Mouse (Mus musculus) thymus, postnatal 25 days (tissue): ENCODE results near the gene Shkbp1.

Experiments
- DNase-seq: peaks from one replicate; pipeline ENCODE4 v3.0.0; 2022

Gene Shkbp1

DNA sequence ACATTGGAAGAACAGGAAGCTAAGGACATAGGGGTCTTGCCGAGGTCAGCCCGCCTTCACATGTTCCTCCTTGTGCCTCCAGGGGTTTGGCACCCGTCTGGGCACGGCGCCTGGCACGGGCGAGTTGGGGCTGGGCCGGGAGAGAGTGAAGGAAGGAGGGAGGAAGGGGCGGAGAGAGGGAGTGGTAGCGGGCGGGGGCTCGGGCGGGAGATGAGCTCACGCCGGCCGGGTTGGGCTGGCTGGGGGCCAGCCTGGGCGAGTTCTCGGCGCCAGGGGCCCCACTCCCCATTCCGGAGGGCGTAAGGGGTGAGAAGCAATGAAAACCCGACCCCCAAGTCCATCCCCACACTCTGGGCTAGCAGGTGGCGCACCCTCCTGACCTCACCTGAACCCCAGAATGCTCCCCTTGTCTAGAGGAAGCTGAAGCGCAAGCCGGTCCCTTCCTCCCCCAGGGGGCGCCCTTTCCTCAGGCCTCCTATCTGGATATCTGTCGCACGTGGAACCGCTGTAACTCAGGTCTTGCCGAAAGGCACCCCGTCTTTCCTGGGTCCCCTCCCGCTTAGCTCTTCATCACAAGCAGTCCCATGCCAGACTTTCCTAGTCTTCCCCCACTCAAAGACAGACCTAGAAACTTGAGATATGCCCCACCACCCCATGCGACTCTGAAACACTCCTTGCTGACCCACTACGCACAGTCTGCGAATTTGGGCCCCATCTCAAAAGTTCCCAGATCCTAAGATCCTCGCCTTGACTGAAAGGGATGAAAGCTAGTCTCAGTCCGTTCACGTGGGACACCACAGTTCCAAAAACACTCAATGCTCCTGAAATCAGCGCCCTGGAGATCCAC is 23.2 kb downstream of the Shkbp1 start:
- DNase-seq = peak; percentile 91

DNA sequence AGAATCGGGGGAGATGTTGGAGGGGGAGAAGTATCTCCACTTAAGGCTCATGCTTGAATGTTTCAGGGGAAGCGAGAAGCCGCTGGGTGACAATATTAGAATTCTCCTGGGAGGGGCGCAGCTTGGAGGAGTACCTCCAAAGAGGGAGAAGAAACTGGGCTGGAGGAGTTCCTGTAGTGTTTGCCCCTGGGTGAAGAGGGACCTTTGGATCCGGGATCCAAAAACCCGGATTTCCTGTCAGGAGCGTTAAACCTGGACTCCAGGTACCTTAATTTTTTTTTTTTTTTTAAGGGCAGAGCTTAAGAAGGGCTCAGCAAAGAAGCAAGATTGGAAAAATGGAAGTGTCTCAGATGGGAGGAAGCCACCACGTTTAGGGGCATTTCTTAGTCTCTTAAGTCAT is 24.0 kb downstream of the Shkbp1 start:
- no peak for DNase-seq

DNA sequence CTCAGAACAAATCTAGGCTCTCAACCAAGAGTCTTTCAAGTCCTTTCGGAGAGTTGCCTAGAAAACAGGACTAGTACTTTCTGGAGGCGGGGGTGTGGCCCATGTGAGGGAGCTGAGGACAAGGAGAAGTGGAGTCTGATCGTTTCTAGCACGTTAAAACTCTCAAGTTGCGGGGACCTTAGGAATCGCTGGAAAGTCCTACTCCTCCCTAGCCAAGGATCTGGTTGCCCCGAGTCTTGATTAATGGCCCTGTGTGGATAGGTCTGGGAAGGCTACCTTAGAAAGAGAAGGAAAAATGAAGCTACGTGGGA is 24.3 kb downstream of the Shkbp1 start:
- no peak for DNase-seq

DNA sequence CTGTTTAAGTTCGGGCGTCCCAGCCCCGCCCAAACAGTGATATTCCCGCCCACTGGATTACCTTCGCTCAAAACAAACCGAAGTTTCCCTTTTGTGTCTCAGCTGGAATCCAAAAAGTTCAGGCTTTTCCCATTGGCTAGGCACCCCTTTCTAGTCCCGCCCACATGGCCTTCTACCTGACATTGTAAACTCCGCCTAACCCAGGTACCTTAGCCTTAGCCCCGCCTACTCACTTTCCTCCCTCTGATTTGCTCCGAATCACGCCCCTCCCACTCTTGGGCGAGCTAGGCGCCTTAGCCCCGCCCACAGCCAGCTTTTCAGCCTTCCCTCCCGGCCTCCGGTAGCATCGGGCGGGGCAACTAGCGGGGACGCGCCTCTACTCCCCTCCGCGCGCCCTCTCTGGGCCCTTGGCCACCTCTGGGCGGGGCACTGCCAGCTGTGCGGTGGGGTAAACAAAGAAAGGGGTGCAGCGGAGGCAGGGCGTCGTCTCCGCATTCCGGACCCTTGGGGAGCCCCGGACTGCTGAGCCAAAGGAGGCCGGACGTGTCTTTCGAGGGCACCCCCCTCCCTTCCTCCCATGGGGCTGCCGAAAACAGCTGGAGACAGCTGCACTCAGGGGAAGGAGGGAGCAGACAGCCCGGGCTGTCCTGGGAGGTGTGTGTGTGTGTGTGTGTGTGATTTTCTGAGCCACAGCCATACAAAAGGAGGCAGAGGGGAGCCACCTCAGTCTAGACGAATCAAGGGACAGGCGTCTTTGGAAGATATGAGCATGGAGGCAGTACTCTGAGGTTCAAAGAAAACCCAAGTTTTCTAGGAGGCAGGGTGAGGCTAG is 24.9 kb downstream of the Shkbp1 start:
- DNase-seq = peak; percentile 87

DNA sequence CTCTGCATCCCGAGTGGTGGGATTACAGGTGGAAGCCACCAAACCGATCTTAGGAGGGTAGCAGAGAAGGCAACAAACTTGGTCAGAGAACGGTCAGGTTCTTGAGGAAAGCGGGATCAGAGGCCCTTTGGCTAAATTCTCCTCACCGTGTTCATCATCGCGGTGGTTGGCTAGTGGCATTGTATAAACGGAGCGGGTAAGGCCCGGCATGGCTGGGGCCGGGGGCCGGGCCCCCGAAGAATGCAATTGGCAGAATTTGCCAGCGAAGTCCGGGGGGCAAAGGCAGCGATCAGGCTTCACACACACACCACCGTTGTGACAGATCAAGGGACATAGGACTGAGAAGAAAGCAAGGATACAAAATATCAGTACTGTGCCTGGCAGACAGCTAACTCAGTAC is 25.8 kb downstream of the Shkbp1 start:
- no peak for DNase-seq

DNA sequence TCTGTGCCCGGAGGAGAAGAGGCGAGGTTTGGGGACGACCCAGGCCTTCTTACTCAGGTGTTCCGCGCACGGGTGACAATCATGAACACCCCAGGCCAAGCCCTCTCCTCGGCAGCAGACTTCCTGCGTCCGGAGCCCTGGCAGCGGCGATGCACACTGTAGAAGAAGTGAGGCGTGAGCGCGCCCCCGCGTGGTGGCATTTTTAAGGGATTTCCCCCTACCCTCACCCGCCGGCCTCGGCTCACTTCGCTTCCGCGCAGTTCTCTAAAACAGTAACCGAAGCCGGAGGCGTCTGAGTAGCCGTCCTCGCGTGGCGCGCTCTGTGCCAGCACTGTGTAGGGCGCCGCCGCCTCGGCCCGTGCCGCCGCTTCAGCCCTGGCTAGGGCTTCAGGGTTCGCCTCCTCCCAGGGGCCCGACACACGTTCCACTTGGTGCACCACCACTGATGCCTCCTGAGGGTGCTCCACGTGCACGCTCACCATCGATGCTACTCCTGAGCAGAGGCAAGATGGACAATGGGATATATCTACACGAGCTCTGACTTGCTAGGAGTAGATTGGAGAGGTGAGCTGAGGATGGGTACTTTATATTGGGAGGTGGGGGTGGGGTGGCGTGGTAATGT is 26.4 kb downstream of the Shkbp1 start:
- peak; percentile 92 for DNase-seq

DNA sequence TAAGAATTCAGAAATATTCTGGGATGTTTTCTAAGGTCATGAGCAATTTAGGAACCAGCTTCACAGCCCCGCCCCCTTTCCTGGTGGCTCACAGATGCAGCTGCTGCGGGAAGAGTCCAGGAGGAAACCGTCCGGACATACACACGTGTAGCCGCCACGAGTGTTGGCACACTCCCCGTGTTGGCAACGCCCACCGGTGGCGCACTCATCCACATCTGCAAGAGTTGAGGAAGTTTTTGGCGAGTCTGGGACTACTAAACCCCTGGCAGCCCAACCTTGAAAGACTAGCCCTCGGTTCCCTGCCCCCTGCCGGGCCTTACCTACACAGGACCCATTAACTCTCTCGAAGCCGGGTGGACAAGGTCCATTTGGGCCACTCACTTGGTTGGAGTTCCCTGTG is 27.2 kb downstream of the Shkbp1 start:
- no peak for DNase-seq

DNA sequence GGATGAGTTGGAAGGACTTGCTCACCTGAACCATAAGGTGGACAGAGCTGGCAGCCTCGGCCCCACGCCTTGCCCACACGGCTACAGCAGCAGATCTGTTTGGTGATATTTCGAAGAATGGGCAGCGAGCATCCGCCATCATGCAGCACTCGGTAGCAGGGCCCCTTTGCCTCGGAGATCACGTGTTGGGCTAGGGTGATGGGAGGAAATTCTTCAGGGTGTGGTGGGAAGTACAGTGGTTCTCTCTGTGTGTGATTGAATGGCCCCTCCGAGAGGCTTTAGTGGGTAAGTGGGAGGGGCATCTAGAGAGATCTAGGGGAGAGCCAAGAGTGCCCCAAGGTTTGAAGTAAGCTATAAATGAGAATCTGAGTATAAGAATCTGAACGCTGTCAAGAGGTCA is 27.7 kb downstream of the Shkbp1 start:
- no peak for DNase-seq

DNA sequence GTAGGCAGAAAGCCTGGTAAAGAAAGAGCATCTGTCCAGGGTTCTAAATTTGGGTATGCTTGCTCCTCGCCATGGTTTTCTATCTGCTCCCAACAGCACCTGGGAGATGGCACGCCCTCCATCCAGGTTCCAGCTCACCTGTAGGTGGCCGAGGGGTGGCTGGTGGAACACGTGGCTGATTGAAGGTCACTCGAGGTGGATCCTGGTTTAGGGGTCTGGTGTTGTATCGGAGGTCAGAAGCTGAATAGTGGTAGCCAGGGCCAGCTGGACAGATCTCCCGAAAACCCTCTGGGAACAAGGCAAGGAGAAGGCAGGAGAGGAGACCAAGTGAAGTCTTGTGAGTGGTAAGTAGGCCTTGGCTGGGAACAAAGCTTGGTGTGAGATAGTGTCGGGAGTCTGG is 28.3 kb downstream of the Shkbp1 start:
- DNase-seq = no peak

DNA sequence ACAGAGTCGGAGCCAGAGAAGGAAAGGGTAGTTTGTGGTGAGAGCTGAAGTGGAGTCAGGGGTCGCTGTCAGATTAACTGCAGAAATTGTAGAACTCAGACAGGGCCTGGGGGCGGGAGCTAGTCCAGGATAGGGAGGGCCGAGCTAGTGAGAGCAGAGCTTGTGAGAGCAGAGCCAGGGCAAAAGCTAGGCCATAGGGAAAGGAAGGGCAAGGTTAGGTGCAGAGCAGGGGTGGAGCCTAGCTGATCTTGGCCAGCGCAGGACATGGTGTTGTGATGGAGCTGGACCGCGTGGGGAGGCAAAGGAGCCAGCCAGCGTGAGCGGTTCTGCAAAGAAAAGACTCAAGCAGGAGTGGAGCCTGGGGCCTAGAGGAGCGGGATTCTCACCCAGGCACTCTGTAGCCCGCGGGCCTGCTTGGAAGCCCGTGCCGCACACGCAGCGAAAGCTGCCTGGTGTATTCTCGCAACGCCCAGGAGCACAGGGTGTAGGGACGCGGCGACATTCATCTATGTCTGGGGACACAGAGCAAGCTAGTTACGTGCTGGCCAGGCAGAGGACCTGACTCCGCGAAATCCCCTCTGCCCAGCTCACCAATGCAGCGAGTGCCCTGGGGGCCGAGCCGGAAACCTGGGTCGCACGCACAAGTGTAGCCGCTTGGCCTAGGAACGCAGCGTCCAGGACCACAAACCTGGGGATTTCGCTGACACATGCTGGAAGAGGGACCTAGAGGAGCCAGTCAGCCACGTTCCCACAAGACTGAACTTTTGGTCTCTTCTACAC is 29.5 kb downstream of the Shkbp1 start:
- DNase-seq = no peak

DNA sequence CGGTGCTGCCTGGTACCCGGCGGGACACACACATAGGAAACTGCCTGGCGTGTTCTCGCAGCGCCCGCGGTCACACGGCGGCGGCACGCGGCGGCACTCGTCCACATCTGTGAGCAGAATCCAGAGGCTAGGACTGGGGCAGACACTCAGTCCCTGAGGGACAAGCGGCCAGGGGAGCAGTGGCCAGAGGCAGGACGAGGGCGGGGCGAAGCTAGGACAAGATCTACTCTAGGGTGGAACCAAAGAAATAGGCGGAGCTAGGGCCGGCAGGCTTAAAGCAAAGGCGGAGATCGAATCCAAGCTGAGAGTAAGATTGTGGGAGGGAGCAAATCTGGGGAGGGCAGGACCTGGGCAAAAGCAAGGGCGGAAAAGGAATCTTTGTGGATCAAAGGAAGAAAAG is 30.1 kb downstream of the Shkbp1 start:
- DNase-seq = no peak

DNA sequence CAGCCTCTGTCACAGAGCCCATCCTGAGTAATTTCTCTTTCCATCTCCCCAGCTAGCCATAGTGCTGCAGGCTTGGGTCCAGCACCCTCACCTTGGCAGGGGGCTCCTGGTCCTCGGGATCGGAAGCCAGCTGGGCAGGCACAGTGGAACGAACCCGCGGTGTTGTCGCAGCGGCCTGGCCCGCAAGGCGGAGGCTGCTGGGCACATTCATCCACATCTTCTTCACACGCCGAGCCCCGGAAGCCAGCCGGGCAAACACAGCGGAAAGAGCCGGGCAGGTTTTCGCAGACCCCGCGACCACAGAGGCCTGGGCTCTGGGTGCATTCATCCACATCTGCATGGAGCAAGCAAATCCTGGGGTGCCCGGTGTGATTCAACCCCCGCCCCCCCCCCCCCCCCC is 30.9 kb downstream of the Shkbp1 start:
- DNase-seq = no peak

DNA sequence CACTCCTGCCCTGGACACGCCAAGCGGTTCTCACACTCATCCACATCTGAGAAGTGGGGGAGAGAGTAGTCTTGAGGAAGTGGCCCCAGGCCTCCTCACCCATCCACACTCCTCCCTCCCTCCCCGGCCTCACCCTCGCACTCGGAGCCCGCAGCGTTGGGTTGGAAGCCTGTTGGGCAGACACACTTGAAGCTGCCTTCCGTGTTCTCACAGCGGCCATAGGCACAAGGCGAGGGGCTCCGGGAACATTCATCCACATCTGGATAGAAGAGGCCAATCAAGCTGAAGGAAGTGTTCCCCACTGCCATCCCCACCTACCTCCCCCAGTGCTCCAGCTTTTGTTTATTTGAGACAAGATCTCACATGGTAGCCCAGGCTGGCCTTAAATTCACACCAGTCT is 31.7 kb downstream of the Shkbp1 start:
- no peak for DNase-seq

DNA sequence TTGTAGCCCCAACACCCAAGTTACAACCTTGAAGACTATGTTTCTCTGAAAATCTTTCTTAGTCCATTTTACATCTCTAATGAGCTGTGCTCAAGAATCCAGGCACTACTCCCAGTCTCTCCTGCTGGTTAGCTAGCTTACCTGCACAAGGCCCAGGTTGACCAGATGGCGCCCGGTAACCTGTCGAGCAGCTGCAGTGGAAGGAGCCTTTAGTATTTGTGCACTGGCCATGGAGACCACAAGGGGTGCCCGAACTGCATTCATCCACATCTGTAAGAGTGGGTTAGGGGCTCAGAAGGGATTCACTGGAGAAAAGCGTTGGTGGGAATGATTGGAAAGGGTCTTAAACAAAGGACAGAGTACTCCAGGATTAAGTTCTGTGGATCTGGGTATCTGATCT is 32.8 kb downstream of the Shkbp1 start:
- DNase-seq = no peak

DNA sequence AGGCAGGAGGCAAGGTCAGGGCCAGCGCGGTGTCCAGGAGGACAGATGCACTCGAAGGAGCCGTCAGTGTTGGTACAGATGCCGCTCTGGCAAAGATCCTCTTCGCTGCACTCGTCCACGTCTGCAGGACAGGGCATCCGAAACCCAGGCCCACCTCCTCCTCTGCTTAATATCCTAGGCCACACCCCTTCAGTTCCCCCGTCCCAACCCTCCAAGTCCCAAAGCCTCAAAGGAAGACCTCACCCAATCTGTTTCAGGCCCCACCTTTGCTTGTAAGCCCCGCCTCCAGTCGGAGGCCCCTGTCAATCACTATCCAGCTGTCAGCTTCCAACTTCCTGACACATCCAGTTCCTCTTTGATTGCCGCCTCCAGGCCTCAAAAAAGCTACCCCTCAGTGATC is 33.5 kb downstream of the Shkbp1 start:
- no peak for DNase-seq

DNA sequence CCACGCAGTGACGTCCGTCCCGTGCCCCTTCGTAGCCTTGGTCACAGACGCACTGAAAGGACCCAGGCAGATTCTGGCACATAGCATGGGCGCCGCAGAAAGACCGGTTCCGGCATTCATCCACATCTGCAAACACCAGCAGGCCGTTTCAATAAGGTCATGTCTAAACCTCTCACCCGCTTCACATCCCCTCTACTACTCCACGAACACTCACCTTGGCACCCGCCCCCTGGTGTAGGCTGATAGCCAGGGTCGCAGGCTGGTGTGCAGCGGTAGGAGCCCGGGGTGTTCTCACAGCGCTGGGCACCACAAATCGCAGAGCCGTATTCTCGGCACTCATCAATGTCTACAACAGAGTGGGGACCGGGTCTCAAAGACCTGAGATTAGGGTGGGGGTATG is 36.4 kb downstream of the Shkbp1 start:
- DNase-seq = no peak

DNA sequence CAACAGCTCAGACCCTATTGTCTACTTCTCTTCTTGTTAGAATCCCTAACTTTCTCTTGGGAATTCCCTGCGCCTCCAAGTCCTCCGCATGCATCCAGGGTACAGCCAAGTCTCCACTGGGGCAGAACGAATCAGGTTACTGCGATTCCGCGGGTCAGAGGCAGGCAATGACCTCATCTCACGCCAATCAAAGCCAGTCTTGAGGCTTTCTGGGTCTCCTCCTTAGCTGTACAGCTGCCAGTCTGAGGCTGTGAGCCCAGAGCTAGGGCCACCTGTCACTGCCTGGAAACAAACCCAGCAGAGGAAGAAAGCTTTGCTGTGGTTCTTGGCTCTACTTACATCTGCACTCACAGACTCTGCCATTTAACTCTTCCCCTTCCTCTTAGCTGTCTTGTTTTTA is 39.9 kb downstream of the Shkbp1 start:
- DNase-seq = peak; percentile 61

DNA sequence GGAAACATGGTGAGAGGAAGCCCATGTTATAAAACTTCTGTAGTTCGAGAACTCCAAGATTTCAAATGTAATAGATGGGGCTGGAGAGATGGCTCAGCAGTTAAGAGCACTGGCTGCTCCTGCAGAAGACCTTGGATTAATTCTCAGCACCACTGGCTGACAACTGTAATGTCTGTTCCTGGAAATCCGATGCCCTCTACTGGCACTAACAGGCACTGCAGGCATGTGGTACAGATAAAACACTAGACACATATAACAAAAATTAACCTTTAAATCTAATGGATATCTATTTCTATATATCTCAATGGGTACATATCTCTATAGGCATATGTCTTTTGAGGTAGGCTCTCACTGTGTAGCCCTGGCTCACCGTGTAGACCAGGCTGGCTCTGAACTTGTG is 41.4 kb downstream of the Shkbp1 start:
- DNase-seq = no peak

DNA sequence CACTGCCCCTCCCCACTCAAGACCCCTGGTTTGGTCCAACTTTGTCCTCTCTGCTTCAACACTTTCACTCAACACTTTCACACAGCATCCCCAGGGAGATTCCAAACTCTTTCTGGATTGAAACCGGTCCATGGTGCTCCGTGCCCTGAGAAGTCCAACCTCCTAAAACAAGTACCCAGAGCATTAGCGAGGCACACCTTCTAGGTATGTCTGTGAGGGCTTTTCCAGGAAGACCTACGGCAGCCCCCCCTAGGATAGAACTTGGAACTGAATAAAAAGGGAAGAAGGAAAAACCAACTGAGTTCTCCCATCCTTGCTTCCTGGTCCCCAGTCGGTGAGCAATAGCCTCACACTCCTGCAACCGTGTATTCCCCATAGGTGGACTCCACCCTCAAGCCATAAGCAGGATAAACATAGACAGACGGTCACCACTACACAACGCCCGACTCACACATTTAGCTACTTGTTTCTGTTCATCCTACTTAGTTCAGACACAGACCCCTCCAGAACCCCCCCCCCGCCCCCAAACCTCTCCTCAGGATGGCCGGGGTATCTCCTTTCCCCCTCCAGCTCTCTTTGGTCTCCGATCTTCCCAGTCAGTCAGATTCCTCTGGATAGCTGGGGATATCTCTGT is 44.1 kb downstream of the Shkbp1 start:
- DNase-seq = no peak

DNA sequence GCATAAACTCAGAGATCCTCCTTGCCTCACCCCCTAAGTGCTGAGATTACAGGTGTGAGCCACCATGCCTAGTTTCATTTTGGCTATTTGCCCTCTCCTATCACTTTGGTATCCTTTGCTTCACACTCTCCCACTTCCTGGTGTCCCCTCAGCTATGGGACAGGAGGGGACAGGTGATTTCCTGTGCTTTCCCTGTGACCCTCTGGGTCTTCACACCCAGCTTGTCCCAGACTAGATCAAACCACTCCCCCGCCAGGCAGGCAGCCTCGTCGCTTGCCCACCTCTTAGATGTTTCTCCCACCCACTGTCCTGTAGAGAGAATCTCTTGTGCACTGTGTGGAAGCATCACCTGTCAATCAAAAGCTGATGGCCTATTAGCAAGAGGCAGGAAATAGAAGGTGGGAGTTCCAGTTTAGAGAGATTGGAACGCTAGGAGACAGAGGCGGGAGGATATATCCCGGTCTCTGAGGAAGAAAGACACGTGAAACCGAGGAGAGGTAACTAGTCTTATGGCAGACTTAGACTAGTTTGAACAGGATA is 44.8 kb downstream of the Shkbp1 start:
- DNase-seq = no peak

DNA sequence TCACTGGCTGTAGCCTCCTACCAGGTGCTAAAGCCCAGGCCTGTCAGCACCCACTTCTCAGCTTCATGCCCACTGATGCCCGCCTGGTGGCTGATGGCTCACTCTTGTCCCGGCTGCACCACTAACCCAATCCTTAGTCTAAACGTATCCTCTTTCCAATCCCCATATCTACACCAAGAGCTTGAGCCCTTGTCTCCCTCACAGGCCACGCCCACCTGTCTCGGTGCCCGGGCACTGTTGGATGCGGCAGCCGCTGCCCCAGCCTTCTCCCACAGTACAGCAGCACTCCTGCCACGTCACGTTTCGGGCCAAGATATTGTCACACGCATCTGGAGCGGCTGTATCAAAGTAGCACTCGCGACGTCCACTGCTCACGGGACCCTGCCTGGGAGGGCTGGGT is 45.5 kb downstream of the Shkbp1 start:
- DNase-seq = no peak

DNA sequence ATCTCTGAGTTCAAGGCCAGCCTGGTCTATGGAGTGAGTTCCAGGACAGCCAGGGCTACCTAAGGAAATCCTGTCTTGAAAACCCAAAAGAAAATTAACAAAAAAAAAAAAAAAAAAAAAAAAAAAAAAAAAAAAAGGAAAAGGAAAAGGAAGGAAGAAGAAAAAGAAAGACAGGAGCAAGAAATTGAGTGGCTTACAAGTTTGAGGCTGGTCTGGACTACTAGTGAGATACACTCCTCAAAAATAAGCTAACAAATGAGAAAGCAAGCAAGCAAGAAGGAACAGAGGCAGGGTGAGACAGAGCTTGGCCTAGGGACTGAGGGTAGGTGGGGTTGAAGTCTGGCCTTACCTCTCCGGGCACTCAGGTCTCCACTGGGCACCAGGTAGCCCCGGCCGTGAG is 46.0 kb downstream of the Shkbp1 start:
- no peak for DNase-seq
